Mouse (Mus musculus): ENCODE measurements around the gene Myl12a.

DNA sequence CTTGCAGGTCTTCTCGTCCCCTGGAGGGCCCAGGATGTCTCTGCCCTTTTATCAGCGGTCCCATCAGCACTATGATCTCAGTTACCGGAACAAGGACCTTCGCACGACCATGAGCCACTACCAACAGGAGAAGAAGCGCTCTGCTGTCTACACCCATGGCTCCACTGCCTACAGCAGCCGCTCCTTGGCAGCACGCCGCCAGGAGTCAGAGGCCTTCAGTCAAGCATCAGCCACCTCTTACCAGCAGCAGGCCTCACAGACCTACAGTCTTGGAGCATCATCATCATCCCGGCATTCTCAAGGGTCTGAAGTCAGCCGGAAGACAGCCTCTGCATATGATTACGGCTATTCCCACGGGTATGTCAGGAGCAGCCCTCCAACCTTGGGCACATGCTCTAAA, 20.2 kb upstream of the Myl12a start:
- TF ChIP-seq CTCF (IDR thresholded peaks at IDR 0.05; ENCODE audit: low read depth), result no peak
- no peak for TF ChIP-seq EP300 (IDR thresholded peaks at IDR 0.05; ENCODE audit: low read depth)

Measured in liver, postnatal 0 days (tissue).